Mouse (Mus musculus) limb, embryonic 14.5 days (tissue): ENCODE results near the gene Osbpl7. TPM values are rescaled to one million over a fixed set of nuclear protein-coding genes. Genes with fewer than 3 reads are reported as not detected.

Experiments
- ATAC-seq: fragments of 200-750 bp; cut with Nextera tagmentation; 2 replicates; pipeline ENCODE4 v1.8.0; 2017; ENCODE audit warnings: low read depth, moderate number of reproducible peaks, moderate TSS enrichment; ENCODE audit not compliant: low FRiP score
- DNase-seq: peaks from one replicate; pipeline ENCODE4 v3.0.0-alpha.2; 2015; ENCODE audit warnings: low spot score
- H3K27ac ChIP-seq: fragments of 300-500 bp; sonication (generic); replicated peaks from 2 replicates; pipeline ENCODE4 v1.5.1; 2014; ENCODE audit warnings: low read depth, mild to moderate bottlenecking, low read length, moderate library complexity, mixed read lengths
- H3K27me3 ChIP-seq: fragments of 300-500 bp; sonication (generic); 2 replicates; pipeline ENCODE4 v1.6.1; 2014; ENCODE audit warnings: low read length, mixed read lengths; ENCODE audit not compliant: control insufficient read depth, insufficient read depth
- H3K36me3 ChIP-seq: fragments of 300-500 bp; sonication (generic); 2 replicates; pipeline ENCODE4 v1.6.1; 2014; ENCODE audit warnings: mild to moderate bottlenecking, low read length, moderate library complexity, mixed read lengths; ENCODE audit not compliant: control insufficient read depth, insufficient read depth
- H3K4me1 ChIP-seq: fragments of 300-500 bp; sonication (generic); 2 replicates; pipeline ENCODE4 v1.6.1; 2014; ENCODE audit warnings: antibody characterized with exemption, low read length, mixed read lengths; ENCODE audit not compliant: control insufficient read depth, insufficient read depth
- H3K4me2 ChIP-seq: fragments of 300-500 bp; sonication (generic); replicated peaks from 2 replicates; pipeline ENCODE4 v1.6.1; 2014; ENCODE audit warnings: low read depth, mild to moderate bottlenecking, low read length, moderate library complexity; ENCODE audit not compliant: severe bottlenecking
- H3K4me3 ChIP-seq: fragments of 300-500 bp; sonication (generic); replicated peaks from 2 replicates; pipeline ENCODE4 v1.5.1; 2014; ENCODE audit warnings: low read length
- H3K9ac ChIP-seq: fragments of 300-500 bp; sonication (generic); 2 replicates; pipeline ENCODE4 v1.6.1; 2014; ENCODE audit warnings: mild to moderate bottlenecking, low read depth, low read length, moderate library complexity; ENCODE audit not compliant: severe bottlenecking
- H3K9me3 ChIP-seq: fragments of 300-500 bp; sonication (generic); 2 replicates; pipeline ENCODE4 v1.6.1; 2016; ENCODE audit warnings: low read length; ENCODE audit not compliant: control insufficient read depth
- POLR2A ChIP-seq: fragments of 200-500 bp; IDR thresholded peaks from 2 replicates; pipeline ENCODE4 v1.8.0; 2012; ENCODE audit warnings: inconsistent platforms, mild to moderate bottlenecking, moderate library complexity, borderline replicate concordance; ENCODE audit not compliant: insufficient read depth, insufficient read length; ENCODE audit errors: extremely low read depth
- WGBS: fragments of 180-500 bp; shearing (Covaris S2); extraction: QIAGEN DNeasy Blood & Tissue Kit; methylation state at CpG from one replicate; pipeline ENCODE4 v1.1.7; 2014; 5-methylcytosine and 5-hydroxymethylcytosine counted together
- polyA plus RNA-seq, 2 experiments: library from polyadenylated mRNA; depleted of rRNA in 1 of 2; stranded (reverse) in 1 of 2; unstranded in 1 of 2; fragments of >200 nt; fragmentation: Nextera tagmentation in 1 of 2; extraction: Ambion mirVana in 1 of 2; gene quantifications; 2 replicates each; pipeline versions ENCODE4 v1.2.1 to v1.2.3; 2012 to 2014

Osbpl7 gene
- polyA plus RNA-seq, 2 experiments, result 7.0 to 12.7 TPM

- WGBS, result 83% methylated on average over 12 of the region's 12 CpGs
- Histone ChIP-seq H3K9me3 (no peaks in the 10 kb centered on the region), H3K4me2 (no peak overlapping the region), H3K27me3 (no peaks in the 10 kb centered on the region), H3K4me1 (no peaks in the 10 kb centered on the region), H3K27ac (no peak overlapping the region), H3K9ac (no peak overlapping the region), H3K36me3 (peaks cover 45% of the 10 kb centered on the region), H3K4me3 (no peak overlapping the region)
- ATAC-seq (no peak), DNase-seq (no peak)
- TF ChIP-seq POLR2A, result no peak
These were observed 15.3 kb downstream of the Osbpl7 start for GRCm38 (mm10) chr11:97065538-97066295.

GRCm38 (mm10) chr11:97066656-97067360 lies 16.4 kb downstream of the Osbpl7 start:
- no peak overlapping the region for H3K9ac ChIP-seq
- WGBS, result 43% methylated on average over 22 of the region's 22 CpGs
- no peak overlapping the region for H3K27ac ChIP-seq
- H3K27me3 ChIP-seq, result no peaks in the 10 kb centered on the region
- H3K4me3 ChIP-seq, result no peak overlapping the region
- DNase-seq, result no peak
- H3K36me3 ChIP-seq, result peaks cover 36% of the 10 kb centered on the region
- H3K9me3 ChIP-seq, result no peaks in the 10 kb centered on the region
- H3K4me2 ChIP-seq, result no peak overlapping the region
- H3K4me1 ChIP-seq, result no peaks in the 10 kb centered on the region
- no peak for TF ChIP-seq POLR2A
- ATAC-seq, result no peak

DNA sequence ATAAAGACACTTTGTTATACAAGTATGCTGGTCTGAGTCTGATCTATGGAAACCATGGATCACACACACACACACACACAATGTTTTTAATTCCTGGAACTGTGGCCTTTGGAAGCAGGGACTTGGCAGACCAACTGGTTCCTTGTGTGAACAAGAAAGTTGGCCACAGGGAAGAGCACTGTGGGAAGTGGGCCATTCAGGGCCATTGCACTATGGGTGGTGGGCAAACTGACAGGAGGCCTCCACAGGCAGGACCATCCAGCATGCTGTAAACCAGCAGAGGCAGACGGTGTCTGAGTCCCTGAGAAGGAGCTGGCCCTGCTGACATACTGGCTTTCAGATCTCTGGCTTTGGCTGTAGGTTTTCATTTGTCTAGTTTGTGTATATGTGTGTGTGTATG lies 18.9 kb downstream of the Osbpl7 start:
- Histone ChIP-seq H3K4me3 (no peak overlapping the region), H3K9me3 (no peaks in the 10 kb centered on the region), H3K4me2 (no peak overlapping the region), H3K27me3 (no peaks in the 10 kb centered on the region), H3K27ac (no peak overlapping the region), H3K4me1 (no peaks in the 10 kb centered on the region), H3K9ac (no peak overlapping the region), H3K36me3 (peaks cover 24% of the 10 kb centered on the region)
- WGBS, result 19% methylated on average over 1 of the region's 1 CpGs
- TF ChIP-seq POLR2A, result no peak
- no peak for DNase-seq
- no peak for ATAC-seq

DNA sequence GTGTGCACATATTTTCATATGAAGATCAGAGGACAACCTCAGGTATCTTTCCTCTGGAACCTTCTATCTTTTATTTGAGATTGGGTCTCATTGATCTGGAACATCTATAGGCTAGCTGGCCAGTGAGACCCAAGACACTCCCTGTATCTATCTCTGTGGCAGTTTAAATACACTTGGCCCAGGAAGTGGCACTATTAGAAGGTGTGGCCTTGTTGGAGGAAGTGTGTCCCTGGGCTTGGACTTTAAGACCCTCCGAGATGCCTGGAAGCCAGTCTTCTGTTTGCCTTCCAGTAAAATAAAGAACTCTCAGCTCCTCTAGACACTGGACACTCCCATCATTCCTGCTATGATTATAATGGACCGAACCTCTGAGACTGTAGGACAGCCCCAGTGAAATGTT lies 19.3 kb downstream of the Osbpl7 start:
- no peak for TF ChIP-seq POLR2A
- DNase-seq (no peak), ATAC-seq (no peak)
- Histone ChIP-seq H3K27me3 (no peaks in the 10 kb centered on the region), H3K4me3 (no peak overlapping the region), H3K9me3 (no peaks in the 10 kb centered on the region), H3K36me3 (peaks cover 23% of the 10 kb centered on the region; the same call in 1 of the 2 replicates), H3K27ac (no peak overlapping the region), H3K4me1 (no peaks in the 10 kb centered on the region), H3K4me2 (no peak overlapping the region), H3K9ac (no peak overlapping the region)
- 96% methylated on average over 2 of the region's 2 CpGs for WGBS

DNA sequence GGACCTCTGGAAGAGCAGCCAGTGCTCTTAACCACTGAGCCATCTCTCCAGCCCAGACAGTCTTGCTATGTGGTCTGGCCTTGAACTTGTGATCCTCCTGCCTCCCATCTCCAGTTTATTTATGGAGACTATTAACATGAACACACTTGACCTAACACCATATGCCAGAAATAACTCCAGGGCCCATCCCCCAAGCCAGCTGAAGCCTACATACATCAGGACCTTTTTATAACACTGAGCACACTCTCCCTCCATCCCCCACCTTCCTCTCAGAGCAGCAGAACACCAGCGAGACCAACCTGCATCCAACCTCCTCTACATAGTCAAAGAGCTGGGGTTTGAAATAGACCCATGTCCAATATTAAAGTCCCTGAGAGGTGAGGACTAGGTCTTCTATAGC lies 20.7 kb downstream of the Osbpl7 start:
- 67% methylated on average over 1 of the region's 1 CpGs for WGBS
- no peak overlapping the region for H3K4me2 ChIP-seq

More for the DNA sequence above, 20.7 kb downstream of the Osbpl7 start:
- no peak for DNase-seq
- Histone ChIP-seq H3K27me3 (no peaks in the 10 kb centered on the region), H3K9me3 (no peaks in the 10 kb centered on the region), H3K4me1 (no peaks in the 10 kb centered on the region), H3K36me3 (peaks cover 15% of the 10 kb centered on the region; the same call in 1 of the 2 replicates), H3K27ac (no peak overlapping the region), H3K9ac (no peak overlapping the region), H3K4me3 (no peak overlapping the region)
- no peak for TF ChIP-seq POLR2A
- ATAC-seq, result no peak
